8 mouse cellular contexts compared by ENCODE assay signal in the genomic region with DNA sequence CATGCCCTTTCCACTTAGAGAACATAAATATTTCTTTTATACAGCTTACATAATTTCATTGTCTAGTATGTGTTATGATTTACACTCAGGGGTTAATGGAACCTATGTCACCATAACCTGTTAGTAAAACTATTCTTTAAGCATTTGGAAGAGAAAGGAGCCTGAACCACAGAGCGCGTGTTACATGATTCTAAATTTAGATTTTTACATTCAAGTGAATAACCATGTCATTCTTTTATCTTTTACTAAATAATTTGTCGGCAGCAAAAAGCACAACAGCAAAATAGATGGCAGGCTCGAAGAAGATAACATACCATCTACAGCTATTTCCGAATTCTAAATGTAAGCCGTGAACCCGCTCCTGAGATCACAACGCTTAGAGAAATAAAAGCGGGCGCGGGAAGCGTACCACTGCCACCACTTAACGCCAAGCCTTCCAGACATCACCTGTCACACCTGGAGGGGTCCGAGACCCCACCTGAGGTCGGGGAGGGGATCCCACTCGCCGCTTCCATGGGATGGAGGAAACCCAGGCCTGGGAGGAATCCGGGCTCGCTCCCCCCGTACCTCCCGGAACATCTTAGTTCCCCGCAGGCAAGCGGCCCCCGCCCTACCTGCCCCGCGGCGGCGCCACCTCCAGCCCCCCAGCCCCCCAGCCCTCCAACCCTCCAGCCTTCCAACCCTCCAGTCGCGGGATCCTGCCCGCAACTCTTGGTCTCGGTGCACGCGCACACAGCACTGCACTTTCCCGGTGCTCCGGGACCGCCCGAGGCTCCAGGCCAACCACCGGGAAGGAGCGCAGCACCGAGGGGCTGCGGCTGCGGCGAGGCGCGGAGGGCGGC. TPM values are rescaled to one million over a fixed set of nuclear protein-coding genes. Genes with fewer than 3 reads are reported as not detected.
DNase-seq lines count a peak whose midpoint lies in the region; ATAC-seq and TF ChIP-seq lines count a peak whose summit lies in the region.

No protein-coding gene starts in this region.

- H3K4me1 ChIP-seq in lung, adult 2 months (ENCODE audit: control insufficient read depth, insufficient read depth, low read length): no peaks in the 10 kb centered on the region
- peaks cover 14% of the 10 kb centered on the region for H3K4me1 ChIP-seq in embryonic facial prominence, embryonic 10.5 days
- 0 out of 2 replicates have a peak, but pooled peaks cover 4% of the 10 kb centered on the region for H3K4me1 ChIP-seq in intestine, embryonic 15.5 days (replicated peaks)

- TF ChIP-seq CTCF in lung, adult 2 months (IDR thresholded peaks at IDR 0.05; ENCODE audit: insufficient read depth, low read length): no peak

- H3K27me3 ChIP-seq in embryonic facial prominence, embryonic 10.5 days (replicated peaks; ENCODE audit: low read depth, poor library complexity, severe bottlenecking): peaks cover 47% of the 10 kb centered on the region
- H3K27me3 ChIP-seq in intestine, embryonic 15.5 days (replicated peaks): peaks cover 3% of the 10 kb centered on the region; the same call in 1 of the 2 replicates

- TF ChIP-seq POLR2A in lung, adult 2 months (IDR thresholded peaks at IDR 0.05; ENCODE audit: borderline replicate concordance, extremely low read depth, low read depth, low read length): no peak

- H3K9ac ChIP-seq in intestine, embryonic 15.5 days: peak overlapping the region; percentile 72

- peak overlapping the region; percentile 78 for H3K4me3 ChIP-seq in lung, adult 2 months (replicated peaks; ENCODE audit: extremely low read depth, low read depth, low read length)
- peak overlapping the region; percentile 83 for H3K4me3 ChIP-seq in embryonic facial prominence, embryonic 10.5 days
- peak overlapping the region; percentile 88 for H3K4me3 ChIP-seq in intestine, embryonic 15.5 days (replicated peaks)

- 2% methylated on average over 46 of the region's 47 CpGs for WGBS in lung, adult 2 months
- WGBS in embryonic facial prominence, embryonic 10.5 days: 4% methylated on average over 47 of the region's 47 CpGs
- 3% methylated on average over 47 of the region's 47 CpGs for WGBS in intestine, embryonic 15.5 days

- H3K4me2 ChIP-seq in intestine, embryonic 15.5 days (replicated peaks): peak overlapping the region; percentile 88

- no peaks in the 10 kb centered on the region for H3K36me3 ChIP-seq in embryonic facial prominence, embryonic 10.5 days (replicated peaks)
- H3K36me3 ChIP-seq in intestine, embryonic 15.5 days: 0 out of 2 replicates have a peak, but pooled peaks cover 2% of the 10 kb centered on the region

- ATAC-seq in intestine, embryonic 15.5 days: peak; percentile 70

- peak; percentile 14 for DNase-seq in adrenal gland, postnatal 25 days
- DNase-seq in adrenal gland, adult 2 months: no peak
- peak; percentile 25 for DNase-seq in lung, adult 2 months
- no peak for DNase-seq in lung, postnatal 25 days (ENCODE audit: low spot score)
- DNase-seq in embryonic facial prominence, embryonic 10.5 days (ENCODE audit: low spot score): no peak
- DNase-seq in naive thymus-derived CD4-positive, alpha-beta T cell, adult 2 months (ENCODE audit: low read depth): peak; percentile 52
- no peak for DNase-seq in ovary, postnatal 14 days (ENCODE audit: low spot score)

- peak overlapping the region; percentile 80 for H3K27ac ChIP-seq in embryonic facial prominence, embryonic 10.5 days (replicated peaks)
- peak overlapping the region; percentile 56 for H3K27ac ChIP-seq in intestine, embryonic 15.5 days

- H3K9me3 ChIP-seq in embryonic facial prominence, embryonic 10.5 days: no peaks in the 10 kb centered on the region
- H3K9me3 ChIP-seq in intestine, embryonic 15.5 days: no peaks in the 10 kb centered on the region

RNA-seq across cellular contexts. Expression of gene Mgat4a, which starts 0.6 kb away (rescaled TPM):
- total RNA-seq in adrenal gland, postnatal 25 days (2021): 6.2 and 7.0 TPM in 2 replicates
- total RNA-seq in adrenal gland, adult 2 months (2021): 1 to 10 TPM; 5.5 to 9.0 TPM
- polyA plus RNA-seq in adrenal gland, adult 2 months (2012; rRNA removed): 1.4 and 1.6 TPM in 2 replicates
- polyA plus RNA-seq in lung, adult 2 months (2012; rRNA removed): 3.0 and 4.2 TPM in 2 replicates
- polyA plus RNA-seq in embryonic facial prominence, embryonic 10.5 days (2016; fragmentation: Nextera tagmentation; extraction: Ambion mirVana): 3.8 and 4.1 TPM in 2 replicates
- 44.5 and 46.3 TPM in 2 replicates for polyA plus RNA-seq in intestine, embryonic 15.5 days (2015; fragmentation: Nextera tagmentation; extraction: Ambion mirVana)

Comparison
In these comparisons a context has a peak if more than half of its experiments do, and no peak if none do; other contexts are left out.
1. DNase-seq: peak in adrenal gland, postnatal 25 days (single experiment), lung, adult 2 months (single experiment) and naive thymus-derived CD4-positive, alpha-beta T cell, adult 2 months (single experiment); none in adrenal gland, adult 2 months (single experiment), lung, postnatal 25 days (single experiment), embryonic facial prominence, embryonic 10.5 days (single experiment) and ovary, postnatal 14 days (single experiment).
2. Peak in every context shown above with its lines, with median percentiles within 50 percentile points of each other: H3K4me3 ChIP-seq.